Mouse (Mus musculus) forebrain, embryonic 14.5 days (tissue): ENCODE measurements around the gene Mri1. TPM values are rescaled to one million over a fixed set of nuclear protein-coding genes. Genes with fewer than 3 reads are reported as not detected.

ENCODE experiments used
- ATAC-seq: fragments of 200-750 bp; cut with Nextera tagmentation; 2 replicates; pipeline ENCODE4 v1.8.0; 2017; ENCODE audit warnings: mild to moderate bottlenecking, moderate library complexity
- DNase-seq: peaks from one replicate; pipeline ENCODE4 v3.0.0-alpha.2; 2015; ENCODE audit warnings: low spot score
- H3K27ac ChIP-seq: fragments of 300-500 bp; sonication (generic); 2 replicates; pipeline ENCODE4 v1.5.1; 2014; ENCODE audit warnings: low read depth, mild to moderate bottlenecking, control low read depth, low read length, moderate library complexity
- H3K27me3 ChIP-seq: fragments of 300-500 bp; sonication (generic); replicated peaks from 2 replicates; pipeline ENCODE4 v1.6.1; 2014; ENCODE audit warnings: low read length, control low read depth, mixed read lengths; ENCODE audit not compliant: control insufficient read depth, insufficient read depth
- H3K36me3 ChIP-seq: fragments of 300-500 bp; sonication (generic); 2 replicates; pipeline ENCODE4 v1.6.1; 2014; ENCODE audit warnings: low read length, control low read depth; ENCODE audit not compliant: control insufficient read depth, insufficient read depth
- H3K4me1 ChIP-seq: fragments of 300-500 bp; sonication (generic); 2 replicates; pipeline ENCODE4 v1.6.1; 2014; ENCODE audit warnings: antibody characterized with exemption, low read length, control low read depth; ENCODE audit not compliant: control insufficient read depth, insufficient read depth
- H3K4me2 ChIP-seq: fragments of 300-500 bp; sonication (generic); 2 replicates; pipeline ENCODE4 v1.6.1; 2014; ENCODE audit warnings: mild to moderate bottlenecking, control low read depth, low read length
- H3K4me3 ChIP-seq: fragments of 300-500 bp; sonication (generic); 2 replicates; pipeline ENCODE4 v1.5.1; 2014; ENCODE audit warnings: low read depth, low read length, control low read depth
- H3K9ac ChIP-seq: fragments of 300-500 bp; sonication (generic); 2 replicates; pipeline ENCODE4 v1.6.1; 2014; ENCODE audit warnings: mild to moderate bottlenecking, low read length, control low read depth, moderate library complexity
- H3K9me3 ChIP-seq: fragments of 300-500 bp; sonication (generic); replicated peaks from 2 replicates; pipeline ENCODE4 v1.6.1; 2016; ENCODE audit warnings: low read length, control low read depth, mixed read lengths; ENCODE audit not compliant: control insufficient read depth
- WGBS: fragments of 180-500 bp; shearing (Covaris S2); extraction: QIAGEN DNeasy Blood & Tissue Kit; methylation state at CpG from one replicate; pipeline ENCODE4 v1.1.7; 2014; 5-methylcytosine and 5-hydroxymethylcytosine counted together
- polyA plus RNA-seq: library from polyadenylated mRNA; unstranded; fragments of >200 nt; fragmentation: Nextera tagmentation; extraction: Ambion mirVana; gene quantifications from 2 replicates; pipeline ENCODE4 v1.2.1, GENCODE M21; 2014

Mri1 gene
- polyA plus RNA-seq, 1 experiment from 2014 or later, result 48.8 TPM

DNA sequence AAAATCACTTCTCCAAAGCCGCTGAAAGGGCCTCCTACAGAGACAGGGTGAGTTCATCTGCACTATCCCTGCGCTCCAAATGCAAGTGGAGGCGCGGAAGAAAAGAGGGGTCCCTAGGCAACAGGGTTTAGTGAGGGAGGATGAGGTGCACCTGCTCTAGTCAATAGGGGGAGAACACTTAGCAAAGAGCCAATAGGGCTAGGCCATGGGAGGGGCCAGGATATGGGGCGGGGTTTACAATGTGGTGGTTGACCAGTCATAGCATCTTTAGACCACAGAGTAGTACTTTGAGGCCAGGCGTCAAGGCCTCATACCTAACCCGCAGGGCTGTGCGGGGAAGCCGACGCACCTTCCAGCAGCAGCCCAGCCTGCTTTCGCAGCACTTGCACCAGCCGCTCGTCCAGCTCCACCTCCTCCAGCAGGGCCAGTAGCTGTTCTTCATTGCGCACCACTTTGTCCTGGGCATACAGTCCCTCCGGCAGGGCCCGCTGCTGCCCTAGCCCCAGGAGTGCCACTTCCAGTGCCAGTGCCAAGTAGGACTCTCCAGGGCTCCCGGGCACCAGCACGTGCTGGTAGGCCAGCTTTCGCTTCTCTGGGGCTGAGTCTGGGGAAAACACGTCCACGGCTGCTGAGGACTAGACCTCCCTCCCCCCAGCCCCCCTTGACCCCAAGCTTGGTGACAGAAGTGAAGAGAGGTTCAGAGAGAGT is 33.6 kb downstream of the Mri1 start:
- H3K36me3 ChIP-seq, result peaks cover 96% of the 10 kb centered on the region
- no peak overlapping the region for H3K27ac ChIP-seq
- no peaks in the 10 kb centered on the region for H3K27me3 ChIP-seq
- no peaks in the 10 kb centered on the region for H3K4me1 ChIP-seq
- DNase-seq (no peak), ATAC-seq (no peak)
- H3K9ac ChIP-seq, result no peak overlapping the region
- H3K4me2 ChIP-seq, result no peak overlapping the region
- H3K9me3 ChIP-seq, result no peaks in the 10 kb centered on the region
- 75% methylated on average over 21 of the region's 21 CpGs for WGBS
- H3K4me3 ChIP-seq, result no peak overlapping the region

DNA sequence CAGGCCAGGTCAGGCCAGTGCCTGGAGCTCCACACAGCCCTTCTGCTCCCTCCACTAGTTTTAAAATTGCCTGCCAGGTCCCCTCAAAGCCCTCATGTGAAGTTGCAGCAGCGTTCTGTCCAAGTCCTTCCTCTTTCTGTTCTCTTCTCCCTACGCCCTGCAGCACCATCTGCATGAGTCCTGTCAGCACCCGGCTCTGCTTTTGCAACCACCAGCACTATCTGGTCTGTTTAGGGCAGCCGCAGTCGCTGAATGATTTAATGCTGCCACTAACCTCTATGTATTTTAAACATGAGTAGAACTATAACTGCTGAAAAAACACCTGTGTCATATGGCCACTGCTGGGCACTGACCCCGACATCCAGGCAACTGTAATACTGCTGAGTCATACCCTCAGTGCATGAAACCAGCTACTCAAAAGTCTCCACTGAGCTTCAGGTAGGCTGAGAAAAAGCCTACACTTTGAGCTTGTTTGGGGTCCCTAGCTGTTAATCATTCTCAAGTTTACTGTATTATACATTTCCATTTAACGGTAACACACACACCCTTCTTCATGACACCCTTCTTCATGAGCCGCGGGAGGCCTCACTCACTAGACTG is 34.5 kb downstream of the Mri1 start:
- no peak for DNase-seq
- WGBS, result 97% methylated on average over 9 of the region's 9 CpGs
- Histone ChIP-seq H3K9me3 (no peaks in the 10 kb centered on the region), H3K27me3 (no peaks in the 10 kb centered on the region), H3K4me2 (no peak overlapping the region), H3K4me1 (no peaks in the 10 kb centered on the region), H3K9ac (no peak overlapping the region), H3K27ac (no peak overlapping the region), H3K4me3 (no peak overlapping the region), H3K36me3 (peaks cover 96% of the 10 kb centered on the region)
- no peak for ATAC-seq

DNA sequence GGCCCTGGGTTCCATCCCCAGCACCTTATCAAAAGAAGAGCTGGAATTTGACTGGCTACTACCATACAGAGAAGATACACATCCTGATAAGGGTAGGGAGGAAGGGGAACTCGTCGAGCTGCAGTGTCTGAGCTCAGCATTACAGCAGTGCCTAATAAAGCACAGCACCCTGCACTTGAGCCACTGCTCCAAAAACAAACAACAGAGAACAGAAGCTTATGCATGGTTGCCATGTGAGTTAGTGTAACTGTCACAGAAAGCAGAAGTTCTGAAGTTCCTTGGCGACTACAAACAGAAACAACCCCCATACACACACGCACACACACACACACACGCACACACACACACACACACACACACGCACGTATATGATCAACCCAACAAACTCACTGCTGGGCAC is 37.0 kb downstream of the Mri1 start:
- Histone ChIP-seq H3K27me3 (no peaks in the 10 kb centered on the region), H3K27ac (no peak overlapping the region), H3K4me3 (no peak overlapping the region), H3K4me2 (no peak overlapping the region), H3K9ac (no peak overlapping the region), H3K36me3 (peaks cover 96% of the 10 kb centered on the region), H3K9me3 (no peaks in the 10 kb centered on the region), H3K4me1 (no peaks in the 10 kb centered on the region)
- DNase-seq (no peak), ATAC-seq (no peak)
- WGBS, result 91% methylated on average over 7 of the region's 7 CpGs

DNA sequence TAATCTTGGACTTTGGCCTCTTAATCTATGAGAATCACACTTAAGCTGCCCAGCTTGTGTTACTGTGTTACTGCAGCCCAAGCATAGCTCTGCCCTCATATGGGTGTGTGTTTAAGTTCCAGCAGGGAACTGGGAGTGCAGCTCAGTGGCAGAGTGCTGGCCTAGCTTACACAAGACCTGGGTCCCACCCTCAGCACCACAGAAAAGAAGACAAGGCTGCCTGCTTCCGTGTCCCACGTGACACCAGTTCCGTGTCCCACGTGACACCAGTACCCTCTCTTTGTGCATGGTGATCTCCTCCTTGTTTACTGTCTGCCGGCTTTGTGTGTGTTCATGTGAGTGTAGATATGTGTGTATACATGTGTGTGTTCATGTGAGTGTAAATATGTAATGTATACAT is 39.0 kb downstream of the Mri1 start:
- H3K9ac ChIP-seq, result no peak overlapping the region
- no peak for DNase-seq
- H3K36me3 ChIP-seq, result peaks cover 95% of the 10 kb centered on the region
- no peak overlapping the region for H3K4me3 ChIP-seq
- no peaks in the 10 kb centered on the region for H3K9me3 ChIP-seq
- H3K27ac ChIP-seq, result no peak overlapping the region
- 95% methylated on average over 5 of the region's 5 CpGs for WGBS
- ATAC-seq, result no peak
- H3K27me3 ChIP-seq, result no peaks in the 10 kb centered on the region
- no peaks in the 10 kb centered on the region for H3K4me1 ChIP-seq
- no peak overlapping the region for H3K4me2 ChIP-seq

DNA sequence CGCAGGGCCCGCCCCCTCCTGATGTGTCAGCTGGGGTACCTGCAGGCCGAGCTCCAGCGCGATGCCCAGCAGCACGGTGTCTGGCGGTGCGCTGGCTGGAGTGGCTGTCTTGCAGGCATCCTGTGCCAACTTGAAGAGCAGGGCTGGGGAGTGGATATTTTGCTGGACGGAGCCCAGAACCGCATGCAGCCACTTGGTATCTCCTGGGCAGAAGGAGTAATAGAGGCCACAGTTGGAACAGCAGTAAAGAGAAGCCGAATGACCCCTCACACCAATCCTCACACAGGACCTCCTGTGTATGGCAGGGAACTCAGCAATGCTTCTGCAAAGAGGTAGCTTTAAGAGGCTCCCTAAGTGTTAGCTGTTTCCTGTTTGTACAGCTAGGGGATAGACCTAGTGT is 39.9 kb downstream of the Mri1 start:
- H3K4me2 ChIP-seq, result no peak overlapping the region
- DNase-seq, result no peak
- H3K4me1 ChIP-seq, result no peaks in the 10 kb centered on the region
- WGBS, result 93% methylated on average over 11 of the region's 11 CpGs
- H3K27me3 ChIP-seq, result no peaks in the 10 kb centered on the region
- no peak overlapping the region for H3K9ac ChIP-seq
- H3K27ac ChIP-seq, result no peak overlapping the region
- H3K36me3 ChIP-seq, result peaks cover 95% of the 10 kb centered on the region
- H3K4me3 ChIP-seq, result no peak overlapping the region
- H3K9me3 ChIP-seq, result no peaks in the 10 kb centered on the region
- no peak for ATAC-seq

DNA sequence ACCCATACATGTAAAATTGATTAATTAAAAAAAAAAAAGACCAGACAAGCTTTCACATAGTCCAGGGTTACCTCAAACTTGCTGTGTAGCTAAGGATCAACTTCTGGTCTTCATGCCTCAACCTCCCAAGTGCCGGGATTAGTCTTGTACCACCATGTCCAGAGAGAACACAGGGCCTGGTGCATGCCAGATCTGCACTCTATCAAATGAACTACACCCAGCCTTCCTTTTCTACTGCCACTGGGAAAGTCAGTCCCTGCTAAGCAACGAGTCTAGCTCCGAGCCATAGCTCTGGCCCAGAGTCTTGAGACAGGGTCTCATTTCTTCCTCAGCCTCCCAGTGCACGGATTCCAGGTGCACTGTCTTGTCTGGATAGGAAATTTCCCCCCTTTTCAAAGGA is 43.8 kb downstream of the Mri1 start:
- no peak overlapping the region for H3K27ac ChIP-seq
- peaks cover 10% of the 10 kb centered on the region for H3K4me1 ChIP-seq
- H3K9me3 ChIP-seq, result no peaks in the 10 kb centered on the region
- H3K4me2 ChIP-seq, result no peak overlapping the region
- H3K27me3 ChIP-seq, result no peaks in the 10 kb centered on the region
- DNase-seq (no peak), ATAC-seq (no peak)
- WGBS, result 88% methylated on average over 4 of the region's 4 CpGs
- no peak overlapping the region for H3K4me3 ChIP-seq
- H3K36me3 ChIP-seq, result peaks cover 93% of the 10 kb centered on the region
- no peak overlapping the region for H3K9ac ChIP-seq

DNA sequence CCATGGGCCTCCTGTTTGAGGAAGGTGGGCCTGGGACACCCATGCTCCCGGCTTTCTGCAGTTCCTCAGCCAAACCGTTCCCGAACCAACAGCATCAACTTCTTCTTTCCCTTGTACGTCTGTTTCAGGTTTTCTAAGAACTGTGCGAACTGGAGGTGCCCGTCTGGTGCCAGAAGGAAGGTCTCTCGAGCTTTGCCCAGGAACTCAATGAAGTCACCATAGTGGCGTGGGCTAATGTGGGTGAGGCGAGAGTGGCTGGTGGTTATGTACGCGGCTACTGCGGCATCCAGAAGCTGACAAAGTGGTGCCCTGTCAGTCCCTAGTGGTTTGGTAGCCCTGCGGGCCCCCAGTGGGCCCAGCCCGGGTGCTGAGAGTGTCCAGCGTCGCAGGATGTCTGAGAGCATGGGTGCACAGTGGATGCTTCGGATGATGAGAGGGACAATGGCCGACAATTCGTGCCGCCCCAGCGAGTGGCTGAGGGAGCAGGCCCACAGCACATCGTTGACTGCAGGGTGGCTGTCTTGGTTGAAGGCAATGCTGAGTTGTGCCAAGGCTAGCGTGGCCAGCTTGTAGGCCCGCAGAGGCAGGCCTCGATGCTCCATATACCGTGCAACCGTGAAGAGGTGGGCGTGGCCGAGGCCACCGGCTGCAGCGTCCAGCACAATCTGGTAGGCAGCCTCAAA is 45.1 kb downstream of the Mri1 start:
- DNase-seq (no peak), ATAC-seq (no peak)
- H3K27me3 ChIP-seq, result no peaks in the 10 kb centered on the region
- H3K4me3 ChIP-seq, result no peak overlapping the region
- 92% methylated on average over 31 of the region's 31 CpGs for WGBS
- no peaks in the 10 kb centered on the region for H3K9me3 ChIP-seq
- peaks cover 80% of the 10 kb centered on the region for H3K36me3 ChIP-seq
- peaks cover 10% of the 10 kb centered on the region for H3K4me1 ChIP-seq
- H3K27ac ChIP-seq, result no peak overlapping the region
- no peak overlapping the region for H3K9ac ChIP-seq
- H3K4me2 ChIP-seq, result no peak overlapping the region

DNA sequence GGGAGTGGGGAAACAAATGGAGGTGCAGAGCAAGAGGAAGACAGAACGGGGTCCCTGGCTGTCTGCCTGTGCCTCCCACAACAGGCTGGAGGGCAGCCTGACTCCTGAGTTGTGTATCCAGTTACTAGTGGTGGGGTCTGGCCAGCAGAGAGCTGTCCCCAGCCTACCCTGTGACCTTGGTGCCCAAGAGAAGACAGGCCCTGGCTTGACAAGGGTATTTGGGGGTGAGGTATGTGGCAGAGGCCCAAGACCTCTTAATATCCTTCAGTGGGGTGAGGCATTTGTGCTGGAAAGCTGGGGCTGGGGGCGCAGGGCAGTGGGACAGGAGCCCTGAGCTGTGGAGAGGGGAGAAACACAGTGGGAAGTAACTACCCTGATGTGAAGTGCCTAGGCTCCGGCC is 45.9 kb downstream of the Mri1 start:
- ATAC-seq (no peak), DNase-seq (no peak)
- Histone ChIP-seq H3K27me3 (no peaks in the 10 kb centered on the region), H3K9ac (no peak overlapping the region), H3K4me2 (no peak overlapping the region), H3K9me3 (no peaks in the 10 kb centered on the region), H3K4me1 (peaks cover 10% of the 10 kb centered on the region), H3K36me3 (peaks cover 72% of the 10 kb centered on the region), H3K27ac (no peak overlapping the region), H3K4me3 (no peak overlapping the region)
- 94% methylated on average over 3 of the region's 3 CpGs for WGBS
